Mouse (Mus musculus) bone marrow macrophage, adult 2 months (primary cell): ENCODE results near the gene Ube2n.

Experiments
- CTCF ChIP-seq: IDR thresholded peaks from 2 replicates; pipeline ENCODE4 v1.5.1; 2012; ENCODE audit warnings: low read depth, mild to moderate bottlenecking, low read length, moderate library complexity
- POLR2A ChIP-seq: IDR thresholded peaks from 2 replicates; pipeline ENCODE4 v1.6.1; 2012; ENCODE audit warnings: mild to moderate bottlenecking, low read depth, low read length, borderline replicate concordance

- TF ChIP-seq CTCF: no peak
- no peak for TF ChIP-seq POLR2A
Measured at GRCm38 (mm10) chr10:95574994-95575393, 60.0 kb downstream of the Ube2n start.
